Mouse (Mus musculus) heart, postnatal 0 days (tissue): ENCODE measurements around the gene Adcy1. TPM values are rescaled to one million over a fixed set of nuclear protein-coding genes. Genes with fewer than 3 reads are reported as not detected.

Source experiments
- ATAC-seq: fragments of 200-750 bp; cut with Nextera tagmentation; 2 replicates; pipeline ENCODE4 v1.8.0; 2017; ENCODE audit warnings: low read depth, moderate number of reproducible peaks, moderate library complexity; ENCODE audit not compliant: insufficient read depth
- DNase-seq: peaks from one replicate; pipeline ENCODE4 v3.0.0-alpha.2; 2016; ENCODE audit warnings: low spot score
- H3K27ac ChIP-seq: fragments of 300-500 bp; sonication (generic); 2 replicates; pipeline ENCODE4 v1.5.1; 2014; ENCODE audit warnings: low read depth, mild to moderate bottlenecking
- H3K27me3 ChIP-seq: fragments of 300-500 bp; sonication (generic); 2 replicates; pipeline ENCODE4 v1.6.1; 2014; ENCODE audit warnings: low read length, mixed read lengths; ENCODE audit not compliant: control insufficient read depth, insufficient read depth
- H3K36me3 ChIP-seq: fragments of 300-500 bp; sonication (generic); replicated peaks from 2 replicates; pipeline ENCODE4 v1.6.1; 2014; ENCODE audit warnings: low read length, mixed read lengths; ENCODE audit not compliant: control insufficient read depth, insufficient read depth
- H3K4me1 ChIP-seq: fragments of 300-500 bp; sonication (generic); 2 replicates; pipeline ENCODE4 v1.6.1; 2014; ENCODE audit warnings: antibody characterized with exemption; ENCODE audit not compliant: control insufficient read depth, insufficient read depth
- H3K4me2 ChIP-seq: fragments of 300-500 bp; sonication (generic); 2 replicates; pipeline ENCODE4 v1.6.1; 2014; ENCODE audit warnings: low read depth, mild to moderate bottlenecking, low read length, moderate library complexity
- H3K4me3 ChIP-seq: fragments of 300-500 bp; sonication (generic); 2 replicates; pipeline ENCODE4 v1.5.1; 2014; ENCODE audit warnings: low read depth, low read length
- H3K9ac ChIP-seq: fragments of 300-500 bp; sonication (generic); replicated peaks from 2 replicates; pipeline ENCODE4 v1.6.1; 2014; ENCODE audit warnings: low read depth, low read length, mixed read lengths
- H3K9me3 ChIP-seq: fragments of 300-500 bp; sonication (generic); replicated peaks from 2 replicates; pipeline ENCODE4 v1.6.1; 2016; ENCODE audit warnings: low read length; ENCODE audit not compliant: control insufficient read depth
- CTCF ChIP-seq: IDR thresholded peaks from 2 replicates; pipeline ENCODE4 v1.5.1; 2016; ENCODE audit warnings: antibody characterized with exemption, control low read depth, low read depth
- EP300 ChIP-seq: IDR thresholded peaks from 2 replicates; pipeline ENCODE4 v1.6.1; 2016; ENCODE audit warnings: antibody characterized with exemption, low read depth
- WGBS: fragments of 180-500 bp; shearing (Covaris S2); extraction: QIAGEN DNeasy Blood & Tissue Kit; methylation state at CpG from one replicate; pipeline ENCODE4 v1.1.7; 2014; 5-methylcytosine and 5-hydroxymethylcytosine counted together
- polyA plus RNA-seq: library from polyadenylated mRNA; unstranded; fragments of >200 nt; fragmentation: Nextera tagmentation; extraction: Ambion mirVana; gene quantifications from 2 replicates; pipeline ENCODE4 v1.2.1, GENCODE M21; 2015
- total RNA-seq: library from RNA; depleted of rRNA; stranded (reverse); fragments of >200 nt; gene quantifications from 2 replicates; pipeline ENCODE4 v1.2.3, GENCODE M21; 2014; ENCODE audit warnings: low replicate concordance

The Adcy1 gene
- total and polyA plus RNA-seq, 2 experiments from 2014 or later, result 0.22 to 2.9 TPM

GRCm38 (mm10) chr11:7153081-7153480, 89.8 kb downstream of the Adcy1 start:
- no peak for ATAC-seq
- DNase-seq, result no peak
- no peak overlapping the region for H3K4me3 ChIP-seq
- WGBS, result 78% methylated on average over 8 of the region's 8 CpGs
- H3K36me3 ChIP-seq, result no peaks in the 10 kb centered on the region
- no peak overlapping the region for H3K9ac ChIP-seq
- H3K4me1 ChIP-seq, result no peaks in the 10 kb centered on the region
- no peak overlapping the region for H3K27ac ChIP-seq
- no peak overlapping the region for H3K4me2 ChIP-seq
- TF ChIP-seq EP300 (no peak), CTCF (no peak)
- H3K27me3 ChIP-seq, result no peaks in the 10 kb centered on the region
- no peaks in the 10 kb centered on the region for H3K9me3 ChIP-seq

- H3K27me3 ChIP-seq, result no peaks in the 10 kb centered on the region
- H3K9me3 ChIP-seq, result no peaks in the 10 kb centered on the region
- no peaks in the 10 kb centered on the region for H3K36me3 ChIP-seq
- H3K4me2 ChIP-seq, result no peak overlapping the region
- WGBS, result 66% methylated on average over 4 of the region's 4 CpGs
- H3K9ac ChIP-seq, result no peak overlapping the region
- H3K4me1 ChIP-seq, result peaks cover 13% of the 10 kb centered on the region; the same call in 1 of the 2 replicates
- no peak overlapping the region for H3K27ac ChIP-seq
- DNase-seq (no peak), ATAC-seq (no peak)
- TF ChIP-seq EP300, result no peak
- TF ChIP-seq CTCF, result no peak
- H3K4me3 ChIP-seq, result no peak overlapping the region
These were observed 93.1 kb downstream of the Adcy1 start for GRCm38 (mm10) chr11:7156427-7156826.

- WGBS, result 86% methylated on average over 6 of the region's 6 CpGs
These were observed 94.9 kb downstream of the Adcy1 start for GRCm38 (mm10) chr11:7158196-7158595.

GRCm38 (mm10) chr11:7160146-7160545, 96.9 kb downstream of the Adcy1 start:
- peaks cover 13% of the 10 kb centered on the region; the same call in 1 of the 2 replicates for H3K4me1 ChIP-seq
- no peak for DNase-seq
- ATAC-seq, result no peak
- H3K9me3 ChIP-seq, result no peaks in the 10 kb centered on the region
- H3K4me3 ChIP-seq, result no peak overlapping the region
- no peak overlapping the region; the same call in 1 of the 2 replicates for H3K27ac ChIP-seq
- no peak overlapping the region for H3K9ac ChIP-seq
- TF ChIP-seq CTCF (no peak), EP300 (no peak)
- no peaks in the 10 kb centered on the region for H3K36me3 ChIP-seq
- no peak overlapping the region for H3K4me2 ChIP-seq
- H3K27me3 ChIP-seq, result no peaks in the 10 kb centered on the region
- WGBS, result 40% methylated on average over 6 of the region's 6 CpGs

More at GRCm38 (mm10) chr11:7158196-7158595, 94.9 kb downstream of the Adcy1 start:
- TF ChIP-seq EP300 (no peak), CTCF (no peak)
- no peak for ATAC-seq
- Histone ChIP-seq H3K9ac (no peak overlapping the region), H3K27ac (no peak overlapping the region), H3K9me3 (no peaks in the 10 kb centered on the region), H3K4me3 (no peak overlapping the region), H3K4me2 (no peak overlapping the region), H3K27me3 (no peaks in the 10 kb centered on the region), H3K36me3 (no peaks in the 10 kb centered on the region), H3K4me1 (peaks cover 13% of the 10 kb centered on the region; the same call in 1 of the 2 replicates)
- DNase-seq, result no peak

- no peak overlapping the region; the same call in 1 of the 2 replicates for H3K27ac ChIP-seq
- no peak overlapping the region for H3K4me2 ChIP-seq
- no peaks in the 10 kb centered on the region for H3K27me3 ChIP-seq
- H3K9ac ChIP-seq, result no peak overlapping the region
- H3K36me3 ChIP-seq, result no peaks in the 10 kb centered on the region
- TF ChIP-seq CTCF, result no peak
- no peak for TF ChIP-seq EP300
- no peak overlapping the region for H3K4me3 ChIP-seq
- 49% methylated on average over 4 of the region's 4 CpGs for WGBS
- DNase-seq, result peak; percentile 21
- no peaks in the 10 kb centered on the region for H3K9me3 ChIP-seq
- peaks cover 13% of the 10 kb centered on the region; the same call in 1 of the 2 replicates for H3K4me1 ChIP-seq
- ATAC-seq, result peak; percentile 51; the same call in 1 of the 2 replicates
These were observed 97.4 kb downstream of the Adcy1 start for GRCm38 (mm10) chr11:7160637-7161101.
